Mouse (Mus musculus): Measurements from ENCODE around the gene Cnst. TPM values are rescaled to one million over a fixed set of nuclear protein-coding genes. Genes with fewer than 3 reads are reported as not detected.

Cnst gene
- total RNA-seq, 2 experiments from 2014 or later = 19.9 to 26.2 TPM

DNA sequence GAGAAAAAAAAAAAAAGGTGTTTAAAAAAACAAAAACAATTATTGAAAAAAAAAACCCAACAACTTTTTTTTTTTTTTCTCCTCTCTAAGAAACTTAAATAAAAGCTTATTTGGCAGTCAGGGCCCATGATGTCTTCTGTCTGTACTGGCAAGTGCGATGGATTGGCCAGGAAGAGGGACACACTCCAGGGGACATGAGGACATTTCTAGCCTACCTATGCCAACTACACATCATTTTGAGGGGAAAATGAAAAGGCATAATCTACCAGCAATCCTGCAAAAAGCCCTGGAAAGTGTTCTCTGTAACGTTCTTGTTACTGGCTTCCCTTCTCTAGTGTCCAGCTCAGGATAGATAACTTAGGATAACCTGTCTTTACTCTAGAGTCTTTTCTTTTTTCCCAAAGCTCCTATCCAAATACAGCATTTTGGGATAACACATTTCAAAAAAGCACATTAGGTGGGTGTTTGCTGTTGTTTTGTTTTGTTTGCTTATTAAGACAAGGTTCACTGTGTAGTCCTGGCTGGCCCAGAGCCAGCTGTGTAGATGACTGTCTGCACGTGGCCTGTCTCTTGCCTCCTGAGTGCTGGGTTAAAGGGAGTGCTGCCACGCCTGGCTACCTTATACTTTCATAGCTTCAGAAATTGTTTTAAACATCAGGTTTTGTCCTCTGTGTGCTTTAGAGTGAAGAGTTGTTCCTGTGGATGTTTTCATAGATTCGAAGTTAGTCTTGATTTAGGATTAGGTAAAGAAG, 7.2 kb downstream of the Cnst start:
- no peak for DNase-seq

DNA sequence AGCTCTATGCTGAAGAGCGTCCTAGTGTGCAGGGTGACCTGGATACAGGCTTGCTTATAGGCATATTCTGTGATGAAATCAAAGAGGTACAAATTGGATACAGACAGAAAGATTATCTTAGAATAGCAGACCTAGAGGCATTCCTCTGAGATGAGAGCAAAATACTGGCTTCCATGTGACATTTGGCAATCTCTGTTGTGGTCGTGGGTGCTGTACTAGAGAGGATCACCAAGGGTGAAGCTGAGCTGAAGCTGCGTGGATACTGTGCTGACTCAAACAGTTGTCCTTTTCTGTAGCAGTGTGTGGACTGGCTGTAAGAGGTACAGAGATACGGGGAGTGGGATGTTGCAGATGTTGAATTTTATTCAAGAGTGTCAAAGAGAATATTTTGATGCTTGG, 7.8 kb downstream of the Cnst start:
- DNase-seq = no peak

DNA sequence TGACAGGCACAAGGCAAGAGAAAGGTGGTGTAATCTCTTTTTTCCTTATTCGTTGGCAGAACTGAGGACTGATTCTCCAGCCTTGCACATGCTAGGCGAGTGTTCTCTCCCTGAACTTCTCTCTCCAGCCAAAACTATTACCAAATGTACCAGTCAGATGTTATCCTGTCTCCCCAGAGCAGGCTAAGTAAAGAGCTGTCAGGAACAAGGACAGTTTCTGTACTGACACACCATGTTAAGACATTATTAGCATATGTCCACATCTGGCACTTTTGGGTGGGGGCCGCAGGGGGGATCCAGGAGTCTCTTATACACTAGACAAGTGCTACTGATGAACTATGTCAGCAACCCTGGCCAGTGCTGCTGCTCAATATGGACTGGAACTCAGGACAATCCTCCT, 10.8 kb downstream of the Cnst start:
- no peak for DNase-seq

DNA sequence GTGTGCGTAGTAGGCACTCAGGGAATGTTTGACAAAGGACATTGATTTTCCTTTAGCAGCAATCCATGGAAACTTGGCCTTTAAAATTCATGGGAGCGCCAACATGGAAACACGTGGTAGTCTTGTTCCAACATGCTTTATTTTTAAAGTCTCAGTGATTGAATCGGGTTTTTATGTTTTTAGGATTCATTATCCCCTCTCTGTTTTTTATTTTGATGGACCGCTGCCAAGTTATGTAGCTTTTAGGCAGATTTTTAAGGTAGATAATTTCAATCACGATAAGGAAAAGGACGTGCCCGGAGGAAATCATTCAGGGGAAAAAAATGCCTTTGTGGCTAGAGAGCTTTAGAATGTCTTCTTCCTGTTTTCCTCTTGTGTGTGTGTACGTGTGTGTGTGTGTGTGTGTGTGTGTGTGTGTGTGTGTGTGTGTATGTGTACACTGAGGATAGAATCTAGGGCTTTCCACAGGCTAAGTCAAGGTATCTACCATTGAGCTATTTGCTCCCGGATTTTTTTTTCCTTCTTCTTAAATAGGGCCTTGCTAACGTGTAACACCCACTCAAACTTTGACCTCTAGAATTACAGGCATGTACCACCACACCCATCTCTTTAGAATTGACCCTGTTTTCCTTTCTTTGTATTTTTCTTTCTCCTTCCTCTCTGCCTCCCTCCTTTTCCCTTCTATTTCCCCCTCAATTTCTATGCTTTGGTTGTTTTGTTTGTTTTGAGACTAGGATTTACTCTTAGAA, 13.4 kb downstream of the Cnst start:
- DNase-seq = no peak

DNA sequence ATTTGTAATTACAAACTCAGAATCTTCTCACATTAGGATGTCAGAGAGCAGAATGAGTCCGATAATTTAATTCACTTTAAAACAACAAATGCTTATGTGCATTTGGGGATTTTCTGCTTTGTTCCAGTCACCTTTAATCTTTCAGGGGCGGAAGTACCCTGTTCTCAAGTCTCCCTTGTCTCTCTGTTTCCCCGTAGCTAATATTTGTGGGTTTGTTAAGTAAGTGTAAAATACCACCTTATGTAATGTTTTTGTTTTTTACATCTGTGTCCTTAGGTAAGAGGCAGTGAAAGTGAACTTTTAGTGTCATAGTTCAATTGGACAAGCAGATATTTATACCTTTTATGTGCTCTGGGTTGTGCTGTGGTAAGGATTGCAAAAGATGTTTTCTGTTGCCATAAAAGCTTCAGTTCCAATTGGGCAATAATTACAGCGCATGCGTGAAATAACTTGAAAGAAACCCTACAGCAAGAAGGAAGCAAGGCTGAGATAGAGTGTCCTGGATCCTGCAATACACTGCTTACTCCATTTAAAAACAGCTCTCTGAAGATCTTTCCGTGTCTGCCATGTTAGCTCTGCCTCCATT, 14.8 kb downstream of the Cnst start:
- no peak for DNase-seq

DNA sequence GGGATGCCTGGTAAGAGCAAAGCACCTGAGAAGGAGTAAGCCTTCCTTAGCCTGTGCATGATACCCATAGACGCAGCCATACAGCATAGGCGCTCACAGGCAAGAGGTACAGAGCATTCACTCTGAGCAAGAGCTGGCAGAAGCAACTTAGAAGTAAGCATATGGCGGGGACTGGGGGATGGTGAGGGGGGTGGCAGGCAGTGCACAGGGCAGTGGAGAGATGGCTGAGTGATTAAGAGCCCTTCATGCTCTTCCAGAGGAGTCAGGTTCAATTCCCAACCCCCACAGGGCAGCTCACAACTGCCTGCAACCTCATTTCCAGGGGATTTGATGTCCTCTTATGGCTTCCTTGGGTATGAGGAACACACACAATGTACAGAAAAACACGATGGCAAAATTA, 17.0 kb downstream of the Cnst start:
- no peak for DNase-seq

DNA sequence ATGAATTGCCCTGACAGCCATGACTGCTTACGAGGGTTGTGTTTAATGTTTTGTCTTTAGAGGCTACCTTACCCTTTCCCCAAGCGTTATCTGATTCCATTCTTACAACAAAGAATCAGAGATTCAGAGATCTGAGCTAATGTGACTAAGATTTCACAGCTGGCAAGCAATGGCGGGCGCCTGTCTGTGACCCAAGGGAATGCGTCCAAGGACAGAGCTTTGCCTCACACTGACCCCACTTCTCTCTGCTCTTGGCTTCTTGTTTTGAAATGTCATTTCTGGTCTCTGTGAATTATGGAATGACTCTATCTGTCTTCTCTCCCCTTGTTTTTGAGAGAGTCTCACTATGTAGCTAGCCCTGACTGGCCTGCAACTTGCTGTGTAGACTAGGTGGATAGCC, 17.8 kb downstream of the Cnst start:
- no peak for DNase-seq

DNA sequence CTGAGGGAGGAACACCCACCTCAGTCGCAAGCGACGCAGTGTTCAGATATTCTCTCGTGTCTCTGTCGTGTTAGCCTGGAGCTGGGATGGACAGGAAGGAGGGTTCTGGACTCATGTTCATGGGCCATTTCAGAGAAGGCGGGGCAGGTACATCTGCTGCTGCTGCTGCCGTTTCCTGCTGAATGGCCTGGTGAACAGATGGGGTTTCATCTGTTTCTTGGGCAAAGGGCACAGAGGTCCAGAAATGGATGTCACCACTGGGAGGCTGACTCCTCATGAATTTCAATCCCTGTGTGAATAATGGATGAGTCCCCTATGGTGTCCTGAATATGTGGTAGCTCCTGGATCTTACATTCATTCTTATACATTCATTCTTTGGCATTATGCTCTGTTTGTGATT, 21.4 kb downstream of the Cnst start:
- DNase-seq = no peak

DNA sequence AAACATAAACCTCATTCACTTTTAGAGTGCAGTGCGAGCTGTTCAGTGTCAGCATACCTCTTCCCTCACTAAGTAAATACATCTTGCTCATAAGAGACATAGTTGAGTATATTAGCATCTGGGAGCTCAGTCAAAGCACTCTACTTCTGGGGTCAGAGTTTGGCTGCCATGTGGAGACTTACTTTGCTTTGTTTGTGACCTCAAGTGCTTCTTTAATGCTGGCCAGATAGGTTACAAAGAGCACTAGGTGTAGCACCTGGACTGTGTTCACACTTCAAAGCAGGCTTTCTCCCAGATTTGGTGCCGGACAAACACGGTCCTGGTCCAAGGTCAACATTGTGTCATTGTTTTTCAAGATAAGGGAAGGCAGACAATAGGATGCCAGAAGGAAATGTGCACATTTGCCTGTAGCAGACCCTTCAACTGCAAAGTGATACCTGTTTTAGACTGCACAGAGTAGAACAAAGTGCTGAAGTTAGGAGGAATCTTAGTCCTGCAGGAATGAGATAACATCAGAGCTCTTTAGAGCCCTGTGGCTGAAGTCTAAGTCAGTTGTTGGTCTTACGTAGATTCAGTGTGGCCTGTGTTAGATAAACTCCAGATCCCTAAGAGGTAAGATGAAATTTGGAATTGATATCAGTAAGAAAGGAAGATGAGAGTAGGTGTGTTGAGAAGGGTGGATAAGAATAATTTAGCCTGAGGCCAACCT, 22.7 kb downstream of the Cnst start:
- no peak for DNase-seq

DNA sequence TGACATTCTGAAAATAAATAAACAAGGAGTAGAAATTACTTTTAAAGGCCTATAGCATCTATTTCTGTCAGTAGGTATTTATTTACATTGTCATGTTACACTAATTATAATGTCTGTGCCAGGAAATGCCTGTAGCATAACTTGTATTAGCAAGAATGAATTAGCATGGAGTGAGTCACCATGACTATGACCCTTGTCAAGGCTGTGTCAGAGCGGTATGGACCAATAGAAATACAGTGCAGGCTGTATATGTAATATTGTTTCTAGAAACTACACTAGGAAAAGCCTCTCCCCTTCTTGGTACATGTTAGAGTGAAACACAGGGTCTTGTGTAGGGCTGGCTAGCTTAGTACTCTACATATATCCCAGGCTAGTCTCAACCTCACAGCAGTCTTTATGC, 24.3 kb downstream of the Cnst start:
- no peak for DNase-seq

DNA sequence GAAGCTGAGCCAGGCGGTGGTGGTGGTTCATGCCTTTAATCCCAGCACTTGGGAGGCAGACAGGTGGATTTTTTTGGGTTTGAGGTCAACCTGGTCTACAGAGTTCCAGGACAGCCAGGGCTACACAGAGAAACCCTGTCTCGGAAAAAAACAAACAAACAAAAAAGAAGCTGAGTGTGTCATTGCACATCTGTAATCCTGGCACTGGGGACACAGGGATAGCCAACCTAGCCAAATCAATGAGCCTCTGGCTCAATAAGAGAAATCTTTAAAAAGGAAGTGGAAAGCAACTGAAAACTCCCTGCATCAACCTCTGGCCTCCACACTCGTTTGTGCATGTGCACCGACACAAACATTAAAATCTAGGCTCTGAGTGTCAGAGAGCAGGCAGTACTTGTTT, 25.5 kb downstream of the Cnst start:
- no peak for DNase-seq

DNA sequence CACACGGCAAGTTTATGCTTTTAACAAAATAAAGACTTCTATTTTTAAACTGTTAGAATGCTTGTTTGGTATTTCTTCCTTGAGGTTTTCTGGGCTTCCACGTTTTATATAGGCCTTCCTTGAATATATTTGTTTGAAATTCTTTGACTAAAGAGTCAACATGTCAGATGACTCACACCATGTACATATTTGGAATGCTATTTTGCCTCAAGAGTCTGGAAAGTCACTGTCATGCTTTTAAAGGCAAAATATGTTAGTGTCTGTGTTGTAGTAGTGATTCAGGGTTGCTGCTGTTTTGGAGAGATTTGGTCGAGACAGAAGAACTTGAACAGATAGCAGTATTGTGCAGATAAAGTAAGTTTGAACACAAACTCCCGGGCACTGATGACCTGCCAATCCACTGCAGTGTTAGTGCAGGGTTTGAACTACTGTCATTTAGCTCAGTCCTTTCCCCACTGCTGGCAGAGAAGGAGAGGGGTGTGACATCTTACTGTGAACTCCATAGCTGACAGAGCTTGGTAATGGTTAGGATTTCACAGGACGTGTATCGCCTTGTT, 27.6 kb downstream of the Cnst start:
- no peak for DNase-seq

DNA sequence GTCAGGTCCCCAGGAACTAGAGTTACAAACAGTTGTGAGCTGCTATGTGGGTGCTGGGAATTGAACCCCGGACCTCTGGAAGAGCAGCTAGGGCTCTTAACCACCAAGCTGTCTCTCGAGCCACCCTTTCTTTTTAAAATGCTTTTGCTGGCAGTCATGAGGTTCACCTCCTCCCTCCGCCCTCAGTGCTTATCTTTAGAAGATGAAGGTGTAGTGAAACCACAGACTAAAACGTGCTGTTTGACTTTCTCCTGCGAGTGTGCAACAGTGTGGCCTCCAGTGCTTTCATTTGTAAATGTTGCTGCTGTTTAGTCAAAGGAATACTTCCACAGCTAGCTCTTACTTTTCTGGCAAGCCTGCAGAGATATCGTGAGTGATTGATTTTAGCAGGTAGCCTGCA, 32.5 kb downstream of the Cnst start:
- no peak for DNase-seq

DNA sequence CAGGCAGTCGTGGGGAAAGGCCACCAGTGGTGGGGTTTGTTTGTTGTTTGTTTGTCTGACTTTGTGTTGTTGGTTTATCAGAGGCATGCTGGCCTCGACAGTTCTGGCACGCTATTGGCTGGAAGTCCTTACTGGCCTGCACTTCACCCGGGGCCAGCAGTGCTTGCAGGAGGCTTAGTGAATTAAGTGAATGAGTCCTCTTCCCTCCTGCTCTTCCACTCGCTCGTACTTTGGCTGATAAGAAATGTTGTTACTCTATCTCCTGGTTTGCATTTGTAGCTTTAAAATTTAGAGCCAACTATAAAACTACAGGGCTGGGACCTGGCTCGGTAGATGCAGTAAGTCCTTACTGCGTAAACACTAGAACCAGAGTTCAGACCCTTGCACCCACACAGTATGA, 34.0 kb downstream of the Cnst start:
- no peak for DNase-seq

DNA sequence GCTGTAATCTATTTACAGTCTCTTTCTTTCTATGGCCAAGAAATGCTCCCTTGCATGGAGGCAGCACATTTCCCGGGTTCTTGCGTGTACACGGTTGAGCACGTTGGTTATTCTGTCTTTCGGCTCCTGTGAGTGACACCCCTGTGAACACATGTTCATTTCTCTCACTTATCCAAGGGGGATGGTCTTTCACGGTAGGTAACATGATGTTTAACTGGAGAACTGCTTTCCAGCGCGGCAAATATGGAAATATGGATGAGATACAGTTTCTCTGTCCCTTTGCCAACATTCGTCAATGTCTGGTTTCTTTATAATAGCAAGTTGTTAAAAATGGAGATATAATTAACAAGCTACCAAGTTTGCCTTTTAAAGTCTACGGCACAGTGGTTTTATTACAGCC, 35.3 kb downstream of the Cnst start:
- DNase-seq = no peak

DNA sequence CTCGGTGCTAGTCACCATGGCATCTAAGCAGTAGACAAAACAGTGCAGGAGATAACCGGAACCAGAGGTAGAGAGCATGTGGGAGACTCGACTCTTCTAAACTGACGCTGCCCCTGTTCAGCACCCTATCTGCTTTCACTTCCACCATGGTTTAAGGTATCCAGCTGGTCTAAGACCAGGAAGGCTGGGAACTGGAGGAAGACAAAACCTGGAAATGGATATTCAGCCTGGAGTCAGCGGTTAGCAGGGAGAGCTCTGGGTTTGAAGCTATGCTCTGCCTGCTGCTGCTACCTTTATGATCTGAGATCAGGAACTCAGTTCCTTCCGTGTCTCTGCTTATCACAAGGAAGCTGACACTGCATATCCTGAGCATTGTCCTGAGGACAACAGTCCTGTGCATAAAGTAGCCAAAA, 35.9 kb downstream of the Cnst start:
- peak; percentile 54 for DNase-seq

DNA sequence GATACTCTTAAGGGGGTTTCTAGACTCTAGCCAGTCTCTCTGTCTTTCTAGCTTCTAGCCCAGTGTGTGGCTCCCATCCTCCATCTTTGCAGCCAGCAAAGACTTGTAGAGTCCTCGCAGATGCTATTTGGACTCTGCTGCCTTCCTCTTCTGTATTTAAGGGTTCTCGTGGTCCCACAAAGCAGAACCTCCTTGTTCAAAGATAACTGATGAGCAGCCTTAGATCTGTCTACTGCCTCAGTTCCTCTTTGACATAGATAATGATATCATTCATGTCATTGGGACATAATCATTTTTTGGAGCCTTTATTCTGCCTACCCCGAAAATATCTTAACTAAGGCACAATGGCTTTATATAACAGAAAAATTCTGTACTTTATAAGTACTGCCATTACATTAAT, 36.9 kb downstream of the Cnst start:
- DNase-seq = no peak

DNA sequence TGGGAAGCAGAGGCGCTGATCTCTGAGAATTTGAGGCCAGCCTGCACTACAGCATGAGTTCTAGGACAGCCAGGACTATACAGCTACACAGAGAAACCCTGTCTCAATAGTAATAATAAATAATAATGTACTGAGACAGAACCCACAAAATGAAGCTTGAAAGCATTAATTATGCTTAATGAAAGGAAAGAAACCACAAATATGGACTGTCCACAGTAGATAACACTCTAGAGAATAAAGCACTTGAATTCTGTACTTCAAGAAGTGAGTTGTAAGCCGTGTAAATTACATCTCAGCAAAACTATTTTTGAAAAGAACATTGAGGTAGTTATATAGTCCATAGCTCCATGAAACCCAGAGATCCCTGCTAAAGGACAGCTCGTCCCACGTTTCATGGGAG, 38.0 kb downstream of the Cnst start:
- DNase-seq = no peak

DNA sequence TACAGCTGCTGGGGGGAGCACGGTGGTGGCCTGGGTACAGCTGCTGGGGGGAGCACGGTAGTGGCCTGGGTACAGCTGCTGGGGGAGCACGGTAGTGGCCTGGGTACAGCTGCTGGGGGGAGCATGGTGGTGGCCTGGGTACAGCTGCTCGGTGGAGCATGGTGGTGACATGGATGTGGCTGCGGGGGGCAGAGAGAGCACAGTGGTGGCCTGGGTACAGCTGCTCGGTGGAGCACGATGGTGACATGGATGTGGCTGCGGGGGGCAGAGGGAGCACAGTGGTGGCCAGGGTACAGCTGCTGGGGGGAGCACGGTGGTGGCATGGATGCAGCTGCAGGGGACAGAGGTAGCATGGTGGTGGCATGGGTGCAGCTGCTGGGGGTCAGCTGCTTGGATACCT, 39.5 kb downstream of the Cnst start:
- DNase-seq = no peak

DNA sequence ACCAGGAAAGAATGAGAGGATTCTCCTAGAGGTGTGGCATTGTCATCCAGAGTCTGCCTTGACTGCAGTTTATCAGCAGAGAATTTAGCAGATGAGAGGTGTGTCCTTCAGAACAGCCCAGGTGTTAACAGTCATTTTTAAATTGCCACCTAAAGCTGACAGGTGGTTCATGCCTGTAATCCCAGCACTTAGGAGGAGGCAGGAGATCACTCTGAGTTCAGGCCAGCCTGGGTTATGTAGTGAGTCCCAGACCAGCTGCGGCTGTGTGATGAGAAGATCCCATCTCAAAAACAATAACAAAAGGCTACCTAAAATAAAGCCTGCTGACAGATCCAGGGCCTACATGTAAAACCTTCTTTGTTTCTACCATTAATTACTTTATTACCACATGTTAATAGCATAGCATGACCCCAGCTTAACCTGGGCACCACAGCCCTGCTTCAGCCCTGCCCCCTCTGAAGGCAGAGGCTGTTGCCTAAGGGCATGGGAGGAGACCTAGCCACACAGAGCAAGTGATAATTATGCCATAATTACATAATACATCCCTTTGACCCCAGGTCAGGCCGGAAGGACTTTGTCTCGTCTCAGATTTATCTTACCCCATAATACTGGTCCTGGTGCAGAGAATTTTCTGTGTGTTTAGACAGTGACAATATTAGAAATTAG, 40.4 kb downstream of the Cnst start:
- DNase-seq = no peak

DNA sequence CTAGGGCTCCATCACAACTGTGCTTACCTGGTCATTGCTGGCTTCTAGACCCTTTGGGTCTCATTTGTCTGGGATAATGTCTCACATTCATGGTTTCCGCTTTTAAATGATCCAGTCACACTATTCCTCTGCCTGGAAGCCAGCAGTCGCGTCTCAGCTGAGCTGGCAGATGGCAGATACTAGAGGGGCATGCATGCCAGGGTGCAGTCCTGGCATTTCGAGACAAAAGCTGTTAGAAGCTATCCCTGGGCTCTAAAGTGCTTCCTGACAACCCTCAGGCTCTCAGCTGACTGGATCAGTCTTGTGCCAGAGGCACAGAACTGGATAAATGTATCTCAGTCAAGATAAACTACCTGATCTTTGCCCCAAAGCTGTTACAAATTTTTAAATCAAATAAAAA, 42.1 kb downstream of the Cnst start:
- DNase-seq = peak; percentile 41

DNA sequence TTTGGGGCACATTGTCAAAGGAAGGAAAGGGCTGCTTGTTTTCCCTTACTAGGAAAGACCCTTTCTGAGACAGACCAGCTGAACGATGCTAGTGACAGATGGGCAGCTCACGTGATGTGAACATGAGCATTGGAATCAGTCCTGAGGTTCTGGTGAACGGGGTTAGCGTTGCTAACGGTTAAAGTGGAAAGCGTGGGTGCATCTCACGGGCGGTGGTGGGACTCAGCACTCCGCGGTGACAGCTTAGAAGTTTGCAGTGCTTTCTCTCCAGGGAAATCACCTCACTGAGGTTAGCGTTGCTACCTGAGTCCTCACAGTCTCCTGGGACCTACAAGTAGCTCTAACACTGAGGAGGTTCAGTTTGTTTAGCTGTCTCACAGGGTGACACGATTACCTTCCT, 45.5 kb downstream of the Cnst start:
- no peak for DNase-seq

Data from gastrocnemius, postnatal 25 days (tissue).